Mouse (Mus musculus): Measurements from ENCODE around the gene Rb1. TPM values are rescaled to one million over a fixed set of nuclear protein-coding genes. Genes with fewer than 3 reads are reported as not detected.

The Rb1 gene
- polyA plus RNA-seq, 1 experiment from 2014 or later: 15.1 TPM

DNA sequence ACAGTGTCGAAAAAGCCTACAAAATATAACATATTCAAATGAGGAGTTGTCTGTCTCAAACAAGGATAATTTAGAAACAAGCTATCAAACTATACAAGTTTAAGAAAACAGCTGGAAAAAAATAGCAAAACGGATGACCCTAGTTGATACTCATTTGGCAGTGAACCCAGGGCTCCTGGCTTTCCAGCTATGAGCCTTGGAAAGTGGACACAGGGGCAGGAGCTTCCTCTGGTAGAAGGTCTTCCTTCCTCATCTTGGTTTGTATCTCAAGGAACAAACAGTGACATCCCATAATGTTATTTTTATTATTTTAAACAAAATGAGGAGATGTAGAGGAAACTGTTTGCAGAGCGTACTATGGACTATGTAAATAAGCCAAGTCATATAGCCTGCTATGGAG, 177.5 kb downstream of the Rb1 start:
- H3K9ac ChIP-seq (ENCODE audit: low read depth, low read length): no peak overlapping the region
- 76% methylated on average over 3 of the region's 3 CpGs for WGBS
- no peak overlapping the region for H3K4me3 ChIP-seq (ENCODE audit: low read depth, low read length)
- no peaks in the 10 kb centered on the region for H3K27me3 ChIP-seq (replicated peaks; ENCODE audit: control insufficient read depth, insufficient read depth, low read length)
- H3K4me1 ChIP-seq (replicated peaks; ENCODE audit: control insufficient read depth, insufficient read depth, low read length): no peaks in the 10 kb centered on the region
- no peaks in the 10 kb centered on the region for H3K36me3 ChIP-seq (ENCODE audit: control insufficient read depth, insufficient read depth)
- no peak for TF ChIP-seq CTCF (IDR thresholded peaks at IDR 0.05; ENCODE audit: low read depth)
- no peaks in the 10 kb centered on the region for H3K9me3 ChIP-seq (ENCODE audit: control insufficient read depth)
- H3K27ac ChIP-seq (ENCODE audit: low read depth, low read length): no peak overlapping the region
- no peak for ATAC-seq
- no peak overlapping the region for H3K4me2 ChIP-seq (replicated peaks; ENCODE audit: low read depth)

DNA sequence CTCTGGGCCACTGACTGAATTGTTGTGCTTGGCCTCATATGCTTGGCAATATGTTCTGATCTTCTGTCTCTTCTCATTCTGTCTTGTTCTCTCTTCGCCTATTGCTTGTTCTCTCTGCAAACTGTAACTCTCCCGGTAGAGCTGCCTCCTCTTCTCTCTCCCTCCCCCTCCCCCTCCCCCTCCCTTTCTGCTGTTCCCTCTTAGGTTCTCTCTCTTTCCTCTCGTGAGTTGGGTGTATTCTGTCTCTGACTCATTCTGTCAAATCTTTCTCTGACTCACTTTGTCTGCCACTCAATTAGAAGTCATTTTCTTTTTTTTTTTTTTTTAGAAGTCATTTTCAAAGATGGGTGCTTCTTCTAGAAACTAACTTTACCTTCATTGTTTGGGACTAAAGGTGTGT, 178.9 kb downstream of the Rb1 start:
- Histone ChIP-seq H3K4me3 (ENCODE audit: low read depth, low read length) (no peak overlapping the region), H3K4me2 (replicated peaks; ENCODE audit: low read depth) (no peak overlapping the region), H3K9me3 (ENCODE audit: control insufficient read depth) (no peaks in the 10 kb centered on the region), H3K36me3 (ENCODE audit: control insufficient read depth, insufficient read depth) (no peaks in the 10 kb centered on the region), H3K27ac (ENCODE audit: low read depth, low read length) (no peak overlapping the region), H3K4me1 (replicated peaks; ENCODE audit: control insufficient read depth, insufficient read depth, low read length) (no peaks in the 10 kb centered on the region), H3K9ac (ENCODE audit: low read depth, low read length) (no peak overlapping the region), H3K27me3 (replicated peaks; ENCODE audit: control insufficient read depth, insufficient read depth, low read length) (no peaks in the 10 kb centered on the region)
- 57% methylated on average over 3 of the region's 3 CpGs for WGBS
- ATAC-seq: no peak
- no peak for TF ChIP-seq CTCF (IDR thresholded peaks at IDR 0.05; ENCODE audit: low read depth)

- H3K27ac ChIP-seq (ENCODE audit: low read depth, low read length): no peak overlapping the region
These were observed 180.1 kb downstream of the Rb1 start for GRCm38 (mm10) chr14:73145531-73145930.

DNA sequence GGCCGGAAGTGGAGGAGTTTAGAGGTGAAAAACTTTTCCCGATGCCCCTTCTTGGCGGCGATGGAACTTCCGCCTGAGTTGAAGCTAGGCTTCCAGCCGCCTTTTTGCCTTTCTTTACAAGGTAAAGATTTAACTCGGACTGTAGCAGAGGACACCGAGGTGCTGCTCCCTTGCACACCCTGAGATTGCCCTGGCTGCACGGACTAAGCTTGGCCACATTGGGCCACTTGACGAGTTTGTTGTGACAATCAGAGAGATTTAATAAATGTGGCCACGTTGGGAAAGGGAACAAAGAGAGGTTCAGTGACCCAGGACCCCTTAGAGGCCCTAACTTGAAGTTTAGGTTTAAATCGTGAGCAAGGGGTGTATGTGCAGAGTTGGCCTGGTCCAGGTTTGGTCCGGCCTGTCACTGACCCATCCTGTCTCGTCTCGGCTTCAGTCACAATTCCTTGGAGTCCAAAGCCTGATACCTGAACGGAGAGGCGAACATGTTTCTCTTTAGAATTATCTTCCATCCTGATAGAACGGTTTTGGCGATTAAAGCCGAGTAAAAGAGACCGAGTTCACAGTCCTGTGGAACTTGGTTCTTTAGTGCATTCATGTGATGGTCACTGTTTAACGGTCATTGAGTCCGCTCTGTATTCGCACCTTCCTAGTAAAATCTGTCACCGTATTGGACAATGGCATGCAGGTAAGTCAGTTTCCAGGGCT, 181.8 kb downstream of the Rb1 start:
- ATAC-seq: peak; percentile 22
- H3K4me3 ChIP-seq (ENCODE audit: low read depth, low read length): peak overlapping the region; percentile 80
- peak overlapping the region; percentile 96 for H3K9ac ChIP-seq (ENCODE audit: low read depth, low read length)
- no peaks in the 10 kb centered on the region for H3K27me3 ChIP-seq (replicated peaks; ENCODE audit: control insufficient read depth, insufficient read depth, low read length)
- H3K9me3 ChIP-seq (ENCODE audit: control insufficient read depth): no peaks in the 10 kb centered on the region
- peak overlapping the region; percentile 96 for H3K27ac ChIP-seq (ENCODE audit: low read depth, low read length)
- H3K4me1 ChIP-seq (replicated peaks; ENCODE audit: control insufficient read depth, insufficient read depth, low read length): no peaks in the 10 kb centered on the region
- no peaks in the 10 kb centered on the region for H3K36me3 ChIP-seq (ENCODE audit: control insufficient read depth, insufficient read depth)
- 29% methylated on average over 25 of the region's 25 CpGs for WGBS
- no peak for TF ChIP-seq CTCF (IDR thresholded peaks at IDR 0.05; ENCODE audit: low read depth)
- H3K4me2 ChIP-seq (replicated peaks; ENCODE audit: low read depth): peak overlapping the region; percentile 75

More at GRCm38 (mm10) chr14:73145531-73145930, 180.1 kb downstream of the Rb1 start:
- Histone ChIP-seq H3K36me3 (ENCODE audit: control insufficient read depth, insufficient read depth) (no peaks in the 10 kb centered on the region), H3K9me3 (ENCODE audit: control insufficient read depth) (no peaks in the 10 kb centered on the region), H3K4me2 (replicated peaks; ENCODE audit: low read depth) (no peak overlapping the region), H3K9ac (ENCODE audit: low read depth, low read length) (no peak overlapping the region), H3K27me3 (replicated peaks; ENCODE audit: control insufficient read depth, insufficient read depth, low read length) (no peaks in the 10 kb centered on the region), H3K4me3 (ENCODE audit: low read depth, low read length) (no peak overlapping the region), H3K4me1 (replicated peaks; ENCODE audit: control insufficient read depth, insufficient read depth, low read length) (no peaks in the 10 kb centered on the region)
- 89% methylated on average over 4 of the region's 4 CpGs for WGBS
- no peak for ATAC-seq
- TF ChIP-seq CTCF (IDR thresholded peaks at IDR 0.05; ENCODE audit: low read depth): no peak

GRCm38 (mm10) chr14:73142896-73143709, 182.5 kb downstream of the Rb1 start:
- WGBS: under 1% methylated on average over 84 of the region's 88 CpGs
- H3K27ac ChIP-seq (ENCODE audit: low read depth, low read length): peak overlapping the region; percentile 96
- peak overlapping the region; percentile 96 for H3K9ac ChIP-seq (ENCODE audit: low read depth, low read length)
- H3K4me3 ChIP-seq (ENCODE audit: low read depth, low read length): peak overlapping the region; percentile 80
- peak; percentile 94 for ATAC-seq
- H3K36me3 ChIP-seq (ENCODE audit: control insufficient read depth, insufficient read depth): no peaks in the 10 kb centered on the region
- peak overlapping the region; percentile 75 for H3K4me2 ChIP-seq (replicated peaks; ENCODE audit: low read depth)
- TF ChIP-seq CTCF (IDR thresholded peaks at IDR 0.05; ENCODE audit: low read depth): no peak
- H3K27me3 ChIP-seq (replicated peaks; ENCODE audit: control insufficient read depth, insufficient read depth, low read length): no peaks in the 10 kb centered on the region
- no peaks in the 10 kb centered on the region for H3K9me3 ChIP-seq (ENCODE audit: control insufficient read depth)
- H3K4me1 ChIP-seq (replicated peaks; ENCODE audit: control insufficient read depth, insufficient read depth, low read length): no peaks in the 10 kb centered on the region

GRCm38 (mm10) chr14:73142421-73142895, 183.2 kb downstream of the Rb1 start:
- Histone ChIP-seq H3K9ac (ENCODE audit: low read depth, low read length) (peak overlapping the region; percentile 96), H3K27ac (ENCODE audit: low read depth, low read length) (peak overlapping the region; percentile 96), H3K4me3 (ENCODE audit: low read depth, low read length) (peak overlapping the region; percentile 80), H3K9me3 (ENCODE audit: control insufficient read depth) (no peaks in the 10 kb centered on the region), H3K27me3 (replicated peaks; ENCODE audit: control insufficient read depth, insufficient read depth, low read length) (no peaks in the 10 kb centered on the region), H3K4me2 (replicated peaks; ENCODE audit: low read depth) (peak overlapping the region; percentile 75), H3K36me3 (ENCODE audit: control insufficient read depth, insufficient read depth) (no peaks in the 10 kb centered on the region), H3K4me1 (replicated peaks; ENCODE audit: control insufficient read depth, insufficient read depth, low read length) (no peaks in the 10 kb centered on the region)
- 3% methylated on average over 11 of the region's 11 CpGs for WGBS
- ATAC-seq: peak; percentile 4; the same call in 1 of the 2 replicates
- no peak for TF ChIP-seq CTCF (IDR thresholded peaks at IDR 0.05; ENCODE audit: low read depth)
